Mouse (Mus musculus) heart, adult 2 months (tissue): ENCODE data around the gene Zbtb32. TPM values are rescaled to one million over a fixed set of nuclear protein-coding genes. Genes with fewer than 3 reads are reported as not detected.

Source experiments
- DNase-seq, 2 experiments: peaks; one replicate each; pipeline ENCODE4 v3.0.0; 2021
- H3K27ac ChIP-seq: fragments of 200-600 bp; 2 replicates; pipeline ENCODE4 v1.8.1; 2022
- H3K27me3 ChIP-seq: fragments of 200-500 bp; 2 replicates; pipeline ENCODE4 v1.6.1; 2012; ENCODE audit warnings: mild to moderate bottlenecking, low read length, inconsistent platforms, mixed read lengths; ENCODE audit not compliant: control insufficient read depth, insufficient read depth
- H3K36me3 ChIP-seq: fragments of 200-500 bp; 2 replicates; pipeline ENCODE4 v1.6.1; 2012; ENCODE audit warnings: low read length, inconsistent platforms; ENCODE audit not compliant: control insufficient read depth, insufficient read depth
- H3K4me1 ChIP-seq: fragments of 200-500 bp; 2 replicates; pipeline ENCODE4 v1.6.1; 2011; ENCODE audit warnings: low read length; ENCODE audit not compliant: control insufficient read depth, insufficient read depth
- H3K4me3 ChIP-seq: fragments of 200-600 bp; 2 replicates; pipeline ENCODE4 v1.8.1; 2022
- H3K79me2 ChIP-seq: fragments of 200-500 bp; replicated peaks from 2 replicates; pipeline ENCODE4 v1.6.1; 2012; ENCODE audit warnings: mild to moderate bottlenecking, inconsistent platforms, low read length, moderate library complexity, mixed read lengths; ENCODE audit not compliant: control insufficient read depth, insufficient read depth
- H3K9ac ChIP-seq: fragments of 200-500 bp; 2 replicates; pipeline ENCODE4 v1.6.1; 2012; ENCODE audit warnings: low read depth, mild to moderate bottlenecking, control low read depth, inconsistent platforms, low read length, mixed read lengths
- CTCF ChIP-seq: fragments of 200-600 bp; IDR thresholded peaks from 2 replicates; pipeline ENCODE4 v1.8.1; 2022; ENCODE audit warnings: antibody characterized with exemption, mild to moderate bottlenecking, moderate library complexity
- EP300 ChIP-seq: fragments of 200-500 bp; IDR thresholded peaks from 2 replicates; pipeline ENCODE4 v1.6.1; 2011; ENCODE audit warnings: low read depth, low read length, control low read depth; ENCODE audit not compliant: insufficient read depth
- POLR2A ChIP-seq: fragments of 200-500 bp; IDR thresholded peaks from 2 replicates; pipeline ENCODE4 v1.6.1; 2011; ENCODE audit warnings: mild to moderate bottlenecking, low read depth, low read length, control low read depth; ENCODE audit not compliant: insufficient read depth
- WGBS: fragments of 180-500 bp; shearing (Covaris S2); methylation state at CpG from one replicate; pipeline ENCODE4 v1.1.7; 2018; 5-methylcytosine and 5-hydroxymethylcytosine counted together
- intact Hi-C: fragments of 180-260 bp; cut with DNase I; formaldehyde crosslinking; loops from one replicate; pipeline ENCODE4 v1.15.1; 2025
- polyA plus RNA-seq: library from polyadenylated mRNA; depleted of rRNA; stranded (reverse); fragments of >200 nt; gene quantifications from 2 replicates; pipeline ENCODE4 v1.2.3, GENCODE M21; 2012
- total RNA-seq, 2 experiments: library from RNA; stranded (reverse); gene quantifications; 2 replicates each; pipeline ENCODE4 v1.2.3; 2021

The Zbtb32 gene
- total and polyA plus RNA-seq, 3 experiments: 0.11 to 0.64 TPM; not detected in 1

DNA sequence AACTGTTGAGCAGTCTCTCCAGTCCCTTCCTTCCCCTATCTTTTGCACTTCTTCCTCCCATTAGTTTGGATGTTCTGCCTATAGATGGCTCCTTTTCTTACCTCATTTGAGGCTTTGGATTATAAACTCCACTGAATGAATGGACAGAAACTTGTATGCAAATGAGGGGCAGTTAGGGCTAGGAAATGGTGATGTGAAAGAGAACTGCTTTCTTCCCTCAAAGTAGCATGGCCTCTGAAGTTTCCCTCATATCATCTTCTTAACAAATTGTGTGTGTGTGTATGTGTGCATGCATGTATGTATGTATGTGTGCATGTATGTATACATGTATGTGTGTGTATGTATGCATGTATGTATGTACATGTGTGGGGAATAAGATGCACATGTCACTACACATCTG, 30.3 kb upstream of the Zbtb32 start:
- no peak overlapping the region for H3K9ac ChIP-seq
- intact Hi-C loops: no loop called here
- peaks cover 7% of the 10 kb centered on the region for H3K36me3 ChIP-seq
- no peak overlapping the region for H3K27ac ChIP-seq
- no peak for DNase-seq
- peaks cover 4% of the 10 kb centered on the region; the same call in 1 of the 2 replicates for H3K27me3 ChIP-seq
- no peaks in the 10 kb centered on the region; the same call in none of the 2 replicates for H3K79me2 ChIP-seq
- H3K4me3 ChIP-seq: no peak overlapping the region
- peaks cover 4% of the 10 kb centered on the region for H3K4me1 ChIP-seq
- TF ChIP-seq POLR2A (no peak), CTCF (no peak), EP300 (no peak)

DNA sequence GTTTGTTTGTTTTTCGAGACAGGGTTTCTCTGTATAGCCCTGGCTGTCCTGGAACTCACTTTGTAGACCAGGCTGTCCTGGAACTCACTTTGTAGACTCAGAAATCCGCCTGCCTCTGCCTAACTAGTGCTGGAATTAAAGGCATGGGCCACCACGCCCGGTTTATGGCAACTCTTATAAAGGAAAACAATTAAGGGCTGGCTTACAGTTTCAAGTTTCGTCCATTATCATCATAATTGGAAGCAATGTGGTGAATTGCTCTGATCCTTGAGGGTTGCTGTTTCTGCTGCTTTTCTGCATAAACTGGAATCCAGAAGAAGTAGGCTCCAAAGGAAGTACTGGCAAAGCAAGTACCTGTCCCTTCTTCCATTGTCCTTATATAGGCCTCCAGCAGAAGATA, 27.9 kb upstream of the Zbtb32 start:
- WGBS: 86% methylated on average over 5 of the region's 5 CpGs
- no peak for DNase-seq
- H3K79me2 ChIP-seq: peaks cover 2% of the 10 kb centered on the region
- H3K27me3 ChIP-seq: no peaks in the 10 kb centered on the region
- peaks cover 4% of the 10 kb centered on the region for H3K4me1 ChIP-seq
- no peak overlapping the region for H3K9ac ChIP-seq
- TF ChIP-seq POLR2A: no peak
- TF ChIP-seq EP300: no peak
- TF ChIP-seq CTCF: no peak
- H3K36me3 ChIP-seq: peaks cover 10% of the 10 kb centered on the region
- intact Hi-C loops: loop anchor here (2.0 kb wide), 1 partner anchor 24 kb away; the partner anchor contains the start of gene Rbm42
- H3K27ac ChIP-seq: no peak overlapping the region
- H3K4me3 ChIP-seq: no peak overlapping the region

DNA sequence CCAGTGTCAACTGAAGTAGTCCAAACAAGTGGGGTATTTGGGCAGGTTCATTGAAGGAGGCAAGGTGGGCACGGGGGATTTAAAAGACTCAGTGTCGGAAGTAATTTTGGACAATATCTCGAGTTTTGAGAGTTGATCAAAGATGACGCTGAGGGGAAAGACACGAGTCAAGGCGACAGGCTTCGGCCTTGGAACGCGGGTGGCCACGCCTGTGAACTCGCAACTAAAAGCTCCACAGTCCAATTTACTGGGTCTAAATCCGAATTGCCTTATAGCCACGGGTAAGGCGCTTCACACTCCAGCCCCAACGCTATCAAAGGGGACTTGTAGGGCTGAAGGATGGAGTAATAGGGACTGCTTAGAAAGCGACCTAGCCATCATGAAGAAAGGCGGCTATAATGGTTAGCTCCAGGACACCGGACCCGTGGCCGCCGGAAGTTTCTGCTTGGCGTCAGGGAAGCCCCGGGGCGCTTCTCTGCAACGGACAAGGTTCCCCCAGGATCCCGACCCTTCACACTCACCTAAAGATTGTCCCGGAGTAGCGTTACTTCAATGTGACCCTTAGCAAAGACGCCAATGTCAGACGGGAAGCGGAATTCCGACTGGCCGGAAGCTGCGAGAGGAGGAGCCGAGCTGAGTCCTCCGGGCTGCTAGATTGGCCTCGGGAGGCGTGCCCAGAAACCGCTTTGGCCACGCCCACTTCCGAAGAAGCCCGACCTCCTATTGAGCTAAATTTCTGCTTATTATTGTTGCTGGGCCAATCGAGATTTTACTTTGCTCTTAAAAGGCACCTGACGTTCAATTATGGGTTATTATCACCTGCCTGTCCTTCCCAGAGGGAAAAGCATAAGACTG, 27.0 kb upstream of the Zbtb32 start, which contains the start of gene Cox6b1:
TSS of gene Cox6b1 (minus strand) at position 622 of the 855 bp plus-strand sequence.
- peak within 1 kb of the TSS; percentile 71 for H3K4me3 ChIP-seq

DNA sequence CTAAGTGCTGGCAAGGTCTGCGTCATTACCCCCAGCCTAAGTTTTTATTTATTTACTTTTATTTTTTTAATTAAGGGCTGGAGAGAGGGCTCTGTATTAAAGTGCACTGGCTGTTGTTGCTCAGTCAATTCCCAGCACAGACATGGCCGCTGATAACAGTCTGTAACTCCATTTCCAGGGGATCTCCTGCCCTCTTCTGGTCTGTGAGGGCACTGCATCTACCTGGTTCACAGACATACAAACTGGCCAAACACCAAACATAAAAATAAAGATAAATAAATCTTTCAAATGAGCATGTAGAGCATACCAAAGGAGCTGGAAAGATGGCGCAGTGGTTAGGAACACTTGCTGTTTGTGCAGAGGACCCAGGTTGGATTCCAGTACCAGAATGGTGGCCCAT, 20.5 kb upstream of the Zbtb32 start:
- H3K4me3 ChIP-seq: no peak overlapping the region
- H3K79me2 ChIP-seq: peaks cover 2% of the 10 kb centered on the region; the same call in 1 of the 2 replicates
- intact Hi-C loops: no loop called here
- no peaks in the 10 kb centered on the region; the same call in 1 of the 2 replicates for H3K4me1 ChIP-seq
- no peak overlapping the region for H3K27ac ChIP-seq
- DNase-seq: peak in 1 of 2 experiments; percentile 37
- TF ChIP-seq CTCF: peak; percentile 76
- no peak for TF ChIP-seq POLR2A
- no peak for TF ChIP-seq EP300
- H3K36me3 ChIP-seq: peaks cover 12% of the 10 kb centered on the region
- 90% methylated on average over 3 of the region's 3 CpGs for WGBS
- no peaks in the 10 kb centered on the region for H3K27me3 ChIP-seq
- H3K9ac ChIP-seq: no peak overlapping the region

More for the DNA sequence above, 27.0 kb upstream of the Zbtb32 start, which contains the start of gene Cox6b1:
- DNase-seq: peak; percentile 89 to 92
- H3K27me3 ChIP-seq: no peaks in the 10 kb centered on the region
- H3K4me1 ChIP-seq: peaks cover 4% of the 10 kb centered on the region
- intact Hi-C loops: loop anchor here (1.0 to 2.0 kb wide), 2 partner anchors 25 to 36 kb away; partner anchors contain the start of gene Rbm42
- no peak for TF ChIP-seq CTCF
- 0 out of 2 replicates have a peak, but pooled peaks have one; percentile 18 for TF ChIP-seq EP300
- TF ChIP-seq POLR2A: peak; percentile 88
- H3K27ac ChIP-seq: peak within 1 kb of the TSS; percentile 94
- H3K36me3 ChIP-seq: peaks cover 13% of the 10 kb centered on the region
- peak within 1 kb of the TSS; percentile 91 for H3K9ac ChIP-seq
- peaks cover 2% of the 10 kb centered on the region for H3K79me2 ChIP-seq
- under 1% methylated on average over 44 of the region's 44 CpGs for WGBS

DNA sequence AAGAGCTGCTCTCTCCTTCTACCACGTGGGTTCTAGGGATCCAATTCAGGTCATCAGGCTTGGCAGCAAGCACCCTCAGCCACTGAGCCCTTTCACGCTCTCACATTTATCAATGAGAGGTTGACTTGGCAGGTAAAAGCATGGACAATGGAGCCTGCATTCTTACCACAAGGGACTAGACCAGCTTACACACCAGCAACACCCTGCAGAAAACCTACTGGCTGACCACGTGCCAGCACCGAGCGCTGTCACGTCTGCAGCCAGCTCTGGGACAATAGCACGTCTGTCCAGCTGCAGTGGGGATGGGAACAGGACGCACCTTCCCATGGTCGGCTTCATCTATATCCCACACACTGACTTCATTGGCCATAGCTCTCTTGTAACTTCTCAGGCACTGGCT, 19.9 kb upstream of the Zbtb32 start:
- Histone ChIP-seq H3K79me2 (peaks cover 2% of the 10 kb centered on the region; the same call in 1 of the 2 replicates), H3K4me1 (no peaks in the 10 kb centered on the region), H3K9ac (no peak overlapping the region), H3K4me3 (no peak overlapping the region), H3K27me3 (no peaks in the 10 kb centered on the region), H3K27ac (no peak overlapping the region), H3K36me3 (peaks cover 9% of the 10 kb centered on the region)
- TF ChIP-seq EP300 (peak; percentile 53; the same call in 1 of the 2 replicates), POLR2A (no peak)
- 72% methylated on average over 9 of the region's 9 CpGs for WGBS
- DNase-seq: peak in 1 of 2 experiments; percentile 31
- intact Hi-C loops: no loop called here
